Mouse (Mus musculus): ENCODE data around the gene Tram2.

GRCm38 (mm10) chr1:21100726-21101125 is 21.7 kb upstream of the Tram2 start:
- TF ChIP-seq CTCF (IDR thresholded peaks at IDR 0.05; ENCODE audit: low read depth, low read length) (no peak), TAL1 (conservative IDR thresholded peaks at IDR 0.05; ENCODE audit: low read depth, low read length) (no peak), POLR2AphosphoS5 (IDR thresholded peaks at IDR 0.05; ENCODE audit: insufficient replicate concordance, low read depth, low read length) (no peak), GATA1 (IDR thresholded peaks at IDR 0.05; ENCODE audit: borderline replicate concordance, low read length) (no peak), GATA2 (IDR thresholded peaks at IDR 0.05; ENCODE audit: borderline replicate concordance, low read depth, low read length) (no peak)

Data from G1E (cell line).